Mouse (Mus musculus): ENCODE data around the gene Slc6a13. TPM values are rescaled to one million over a fixed set of nuclear protein-coding genes. Genes with fewer than 3 reads are reported as not detected.

The Slc6a13 gene
- polyA plus RNA-seq, 1 experiment from 2014 or later: 11.5 TPM

GRCm38 (mm10) chr6:121335841-121336240 is 35.8 kb downstream of the Slc6a13 start:
- H3K9me3 ChIP-seq (ENCODE audit: control insufficient read depth, low read length): no peaks in the 10 kb centered on the region
- H3K27me3 ChIP-seq (replicated peaks; ENCODE audit: control insufficient read depth, insufficient read depth, low read length): no peaks in the 10 kb centered on the region
- no peak overlapping the region for H3K9ac ChIP-seq (ENCODE audit: low read depth, low read length)
- no peak overlapping the region for H3K4me2 ChIP-seq (ENCODE audit: low read depth, low read length)
- 83% methylated on average over 9 of the region's 9 CpGs for WGBS
- H3K4me3 ChIP-seq (ENCODE audit: low read depth, low read length): no peak overlapping the region
- H3K27ac ChIP-seq (replicated peaks; ENCODE audit: low read depth, low read length): no peak overlapping the region
- H3K4me1 ChIP-seq (ENCODE audit: control insufficient read depth, insufficient read depth, low read length): no peaks in the 10 kb centered on the region
- H3K36me3 ChIP-seq (ENCODE audit: control insufficient read depth, insufficient read depth, low read length): no peaks in the 10 kb centered on the region
- DNase-seq (ENCODE audit: low spot score) (no peak), ATAC-seq (ENCODE audit: low read depth) (no peak)

DNA sequence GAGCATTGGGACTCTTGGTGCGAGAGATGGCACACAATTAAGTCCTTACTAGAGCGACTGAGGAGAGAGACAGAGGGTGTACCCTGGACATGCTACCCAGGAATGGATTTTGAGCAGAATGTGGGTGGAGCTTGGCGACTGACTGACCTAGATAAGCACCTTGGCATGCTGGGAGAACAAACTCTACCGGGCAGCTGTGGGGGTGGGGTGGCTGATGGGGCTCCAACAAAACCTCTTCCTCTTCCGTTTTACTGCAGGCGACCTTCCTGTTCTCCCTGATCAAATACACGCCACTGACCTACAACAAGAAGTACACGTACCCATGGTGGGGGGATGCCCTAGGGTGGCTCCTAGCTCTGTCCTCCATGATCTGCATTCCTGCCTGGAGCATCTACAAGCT is 36.5 kb downstream of the Slc6a13 start:
- no peaks in the 10 kb centered on the region for H3K4me1 ChIP-seq (ENCODE audit: control insufficient read depth, insufficient read depth, low read length)
- no peak overlapping the region for H3K4me3 ChIP-seq (ENCODE audit: low read depth, low read length)
- H3K4me2 ChIP-seq (ENCODE audit: low read depth, low read length): no peak overlapping the region
- no peak for DNase-seq (ENCODE audit: low spot score)
- H3K36me3 ChIP-seq (ENCODE audit: control insufficient read depth, insufficient read depth, low read length): no peaks in the 10 kb centered on the region
- H3K27me3 ChIP-seq (replicated peaks; ENCODE audit: control insufficient read depth, insufficient read depth, low read length): no peaks in the 10 kb centered on the region
- H3K9me3 ChIP-seq (ENCODE audit: control insufficient read depth, low read length): no peaks in the 10 kb centered on the region
- no peak overlapping the region for H3K9ac ChIP-seq (ENCODE audit: low read depth, low read length)
- ATAC-seq (ENCODE audit: low read depth): no peak
- no peak overlapping the region for H3K27ac ChIP-seq (replicated peaks; ENCODE audit: low read depth, low read length)
- 66% methylated on average over 8 of the region's 8 CpGs for WGBS

- Histone ChIP-seq H3K4me3 (ENCODE audit: low read depth, low read length) (no peak overlapping the region), H3K36me3 (ENCODE audit: control insufficient read depth, insufficient read depth, low read length) (no peaks in the 10 kb centered on the region), H3K27me3 (replicated peaks; ENCODE audit: control insufficient read depth, insufficient read depth, low read length) (no peaks in the 10 kb centered on the region), H3K4me1 (ENCODE audit: control insufficient read depth, insufficient read depth, low read length) (no peaks in the 10 kb centered on the region), H3K4me2 (ENCODE audit: low read depth, low read length) (no peak overlapping the region), H3K9ac (ENCODE audit: low read depth, low read length) (no peak overlapping the region), H3K9me3 (ENCODE audit: control insufficient read depth, low read length) (no peaks in the 10 kb centered on the region), H3K27ac (replicated peaks; ENCODE audit: low read depth, low read length) (no peak overlapping the region)
- DNase-seq (ENCODE audit: low spot score): no peak
- no peak for ATAC-seq (ENCODE audit: low read depth)
- WGBS: 84% methylated on average over 9 of the region's 9 CpGs
These were observed 37.2 kb downstream of the Slc6a13 start for GRCm38 (mm10) chr6:121337229-121337628.

- H3K27me3 ChIP-seq (replicated peaks; ENCODE audit: control insufficient read depth, insufficient read depth, low read length): no peaks in the 10 kb centered on the region
- H3K36me3 ChIP-seq (ENCODE audit: control insufficient read depth, insufficient read depth, low read length): no peaks in the 10 kb centered on the region
- H3K9ac ChIP-seq (ENCODE audit: low read depth, low read length): no peak overlapping the region
- peak; percentile 82 for DNase-seq (ENCODE audit: low spot score)
- H3K4me3 ChIP-seq (ENCODE audit: low read depth, low read length): no peak overlapping the region
- peak; percentile 70 for ATAC-seq (ENCODE audit: low read depth)
- WGBS: 25% methylated on average over 3 of the region's 3 CpGs
- H3K9me3 ChIP-seq (ENCODE audit: control insufficient read depth, low read length): no peaks in the 10 kb centered on the region
- no peaks in the 10 kb centered on the region for H3K4me1 ChIP-seq (ENCODE audit: control insufficient read depth, insufficient read depth, low read length)
- no peak overlapping the region for H3K27ac ChIP-seq (replicated peaks; ENCODE audit: low read depth, low read length)
- no peak overlapping the region for H3K4me2 ChIP-seq (ENCODE audit: low read depth, low read length)
These were observed 37.9 kb downstream of the Slc6a13 start for GRCm38 (mm10) chr6:121337770-121338518.

GRCm38 (mm10) chr6:121338519-121338896 is 38.5 kb downstream of the Slc6a13 start:
- ATAC-seq (ENCODE audit: low read depth): no peak; the same call in 1 of the 2 replicates
- Histone ChIP-seq H3K27ac (replicated peaks; ENCODE audit: low read depth, low read length) (no peak overlapping the region), H3K9ac (ENCODE audit: low read depth, low read length) (no peak overlapping the region), H3K4me2 (ENCODE audit: low read depth, low read length) (no peak overlapping the region), H3K4me1 (ENCODE audit: control insufficient read depth, insufficient read depth, low read length) (no peaks in the 10 kb centered on the region), H3K9me3 (ENCODE audit: control insufficient read depth, low read length) (no peaks in the 10 kb centered on the region), H3K4me3 (ENCODE audit: low read depth, low read length) (no peak overlapping the region), H3K27me3 (replicated peaks; ENCODE audit: control insufficient read depth, insufficient read depth, low read length) (peaks cover 4% of the 10 kb centered on the region; the same call in 1 of the 2 replicates), H3K36me3 (ENCODE audit: control insufficient read depth, insufficient read depth, low read length) (no peaks in the 10 kb centered on the region)
- WGBS: 45% methylated on average over 4 of the region's 4 CpGs
- DNase-seq (ENCODE audit: low spot score): no peak

DNA sequence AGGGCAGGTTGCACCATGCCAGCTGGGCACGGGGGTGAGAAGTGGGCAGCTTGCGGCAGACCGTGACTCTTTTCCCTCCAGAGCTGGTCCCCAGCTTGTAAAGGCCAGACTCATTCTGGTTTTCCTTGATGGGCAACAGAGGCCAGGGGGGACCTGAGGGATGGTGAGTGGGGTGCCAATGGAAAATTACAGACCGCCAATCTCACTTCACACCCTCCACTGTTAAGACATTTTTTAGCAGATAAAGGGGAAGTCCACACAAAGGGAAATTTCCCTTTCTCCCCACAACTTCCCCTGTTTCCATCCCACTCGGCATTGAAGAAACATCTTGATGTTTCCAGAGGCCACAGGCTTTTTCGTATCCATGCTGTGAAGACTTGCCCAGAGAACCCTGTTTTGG is 41.6 kb downstream of the Slc6a13 start:
- Histone ChIP-seq H3K9me3 (ENCODE audit: control insufficient read depth, low read length) (no peaks in the 10 kb centered on the region), H3K27ac (replicated peaks; ENCODE audit: low read depth, low read length) (no peak overlapping the region), H3K4me3 (ENCODE audit: low read depth, low read length) (no peak overlapping the region), H3K4me2 (ENCODE audit: low read depth, low read length) (no peak overlapping the region), H3K9ac (ENCODE audit: low read depth, low read length) (no peak overlapping the region), H3K27me3 (replicated peaks; ENCODE audit: control insufficient read depth, insufficient read depth, low read length) (peaks cover 4% of the 10 kb centered on the region; the same call in 1 of the 2 replicates), H3K4me1 (ENCODE audit: control insufficient read depth, insufficient read depth, low read length) (no peaks in the 10 kb centered on the region), H3K36me3 (ENCODE audit: control insufficient read depth, insufficient read depth, low read length) (no peaks in the 10 kb centered on the region)
- WGBS: 80% methylated on average over 6 of the region's 6 CpGs
- ATAC-seq (ENCODE audit: low read depth) (no peak), DNase-seq (ENCODE audit: low spot score) (no peak)

DNA sequence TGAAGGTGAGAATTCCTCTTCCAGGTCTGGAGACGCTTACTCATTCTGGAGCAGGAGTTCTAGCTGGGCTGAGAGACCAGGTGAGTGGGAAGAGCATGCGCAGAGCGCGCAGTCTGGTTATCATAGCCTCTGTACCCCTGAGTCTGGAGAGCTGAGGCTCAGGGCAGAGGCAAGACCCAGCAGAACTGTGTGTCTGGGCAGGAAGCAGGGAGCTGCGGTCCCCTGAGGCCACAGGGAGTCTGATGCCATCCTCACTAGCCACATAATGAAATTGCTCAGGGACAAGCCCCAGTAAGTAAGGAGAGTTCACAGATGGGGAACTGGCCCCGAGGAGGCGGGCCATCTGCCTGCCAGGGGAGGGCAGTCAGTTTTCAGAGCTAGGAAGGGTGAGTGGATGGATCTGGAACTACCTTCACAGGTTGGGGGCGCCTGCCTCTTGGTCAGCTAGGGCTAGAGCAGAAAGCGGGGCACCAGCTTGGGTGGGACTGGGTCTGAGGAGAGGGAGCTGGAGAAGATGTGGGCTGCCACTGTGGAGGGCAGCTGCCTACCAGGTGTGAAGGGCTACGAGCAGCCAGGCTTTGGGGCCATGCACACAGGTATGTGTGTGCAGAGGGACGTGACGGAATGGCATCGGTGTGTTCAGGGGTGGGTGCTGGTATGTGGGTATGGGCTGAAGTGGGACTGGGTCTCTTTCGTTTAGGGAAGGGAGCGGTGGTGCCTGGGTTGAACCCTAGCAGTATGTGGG is 43.2 kb downstream of the Slc6a13 start, which contains the start of gene Slc6a12:
Gene Slc6a12, plus strand, starts transcription at position 51 of the 745 bp plus-strand sequence.
- Histone ChIP-seq H3K4me3 (ENCODE audit: low read depth, low read length) (no peak within 1 kb of the TSS), H3K36me3 (ENCODE audit: control insufficient read depth, insufficient read depth, low read length) (no peaks in the 10 kb centered on the region), H3K9me3 (ENCODE audit: control insufficient read depth, low read length) (no peaks in the 10 kb centered on the region), H3K4me1 (ENCODE audit: control insufficient read depth, insufficient read depth, low read length) (no peaks in the 10 kb centered on the region), H3K4me2 (ENCODE audit: low read depth, low read length) (no peak within 1 kb of the TSS), H3K27me3 (replicated peaks; ENCODE audit: control insufficient read depth, insufficient read depth, low read length) (peaks cover 4% of the 10 kb centered on the region; the same call in 1 of the 2 replicates), H3K27ac (replicated peaks; ENCODE audit: low read depth, low read length) (no peak within 1 kb of the TSS), H3K9ac (ENCODE audit: low read depth, low read length) (no peak within 1 kb of the TSS)
- DNase-seq (ENCODE audit: low spot score) (no peak), ATAC-seq (ENCODE audit: low read depth) (no peak)
- 66% methylated on average over 15 of the region's 15 CpGs for WGBS

DNA sequence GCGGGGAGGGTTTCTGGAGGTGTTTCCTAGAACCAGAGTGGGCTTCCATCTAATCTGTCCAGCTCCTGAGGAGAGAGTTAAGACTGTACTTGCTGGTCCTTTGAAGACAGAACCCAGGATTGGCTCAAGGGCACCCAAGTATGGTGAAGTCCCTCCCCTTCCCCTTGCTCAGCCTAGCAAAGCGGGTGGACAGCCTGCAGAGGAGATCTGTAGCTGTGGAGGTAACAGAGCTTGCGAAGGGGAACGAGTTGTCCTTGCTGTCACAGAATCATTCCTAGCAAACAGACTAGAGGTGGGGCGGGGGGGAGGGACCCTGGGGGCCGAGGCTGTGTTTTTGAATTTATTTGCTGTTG is 43.7 kb downstream of the Slc6a13 start:
- WGBS: 64% methylated on average over 5 of the region's 6 CpGs
- no peaks in the 10 kb centered on the region for H3K4me1 ChIP-seq (ENCODE audit: control insufficient read depth, insufficient read depth, low read length)
- no peak overlapping the region for H3K4me2 ChIP-seq (ENCODE audit: low read depth, low read length)
- no peak overlapping the region for H3K9ac ChIP-seq (ENCODE audit: low read depth, low read length)
- ATAC-seq (ENCODE audit: low read depth): no peak
- no peak overlapping the region for H3K27ac ChIP-seq (replicated peaks; ENCODE audit: low read depth, low read length)
- DNase-seq (ENCODE audit: low spot score): no peak
- H3K36me3 ChIP-seq (ENCODE audit: control insufficient read depth, insufficient read depth, low read length): no peaks in the 10 kb centered on the region
- H3K4me3 ChIP-seq (ENCODE audit: low read depth, low read length): no peak overlapping the region
- H3K27me3 ChIP-seq (replicated peaks; ENCODE audit: control insufficient read depth, insufficient read depth, low read length): peaks cover 4% of the 10 kb centered on the region; the same call in 1 of the 2 replicates
- no peaks in the 10 kb centered on the region for H3K9me3 ChIP-seq (ENCODE audit: control insufficient read depth, low read length)
